Mouse (Mus musculus) E14TG2a.4 (cell line): Measurements from ENCODE around the gene Edem2.
A peak's percentile ranks its signal among the peaks of the same experiment; 100 is the strongest.

Source experiments
- H3K27me3 ChIP-seq: 2 replicates; pipeline ENCODE4 v1.6.1; 2014; ENCODE audit warnings: low read length, control low read depth; ENCODE audit not compliant: insufficient read depth
- H3K36me3 ChIP-seq: 2 replicates; pipeline ENCODE4 v1.6.1; 2014; ENCODE audit warnings: low read length, control low read depth; ENCODE audit not compliant: insufficient read depth
- H3K4me1 ChIP-seq: replicated peaks from 2 replicates; pipeline ENCODE4 v1.6.1; 2014; ENCODE audit warnings: low read depth, low read length, control low read depth
- H3K4me3 ChIP-seq: replicated peaks from 2 replicates; pipeline ENCODE4 v1.5.1; 2014; ENCODE audit warnings: mild to moderate bottlenecking, low read length
- H3K9me3 ChIP-seq: 2 replicates; pipeline ENCODE4 v1.6.1; 2014; ENCODE audit warnings: low read length, control low read depth
- CTCF ChIP-seq: conservative IDR thresholded peaks from 2 replicates; pipeline ENCODE4 v1.5.1; 2014; ENCODE audit warnings: low read length
- NANOG ChIP-seq: IDR thresholded peaks from 2 replicates; pipeline ENCODE4 v1.6.1; 2014; ENCODE audit warnings: borderline replicate concordance, low read length, mixed read lengths
- POU5F1 ChIP-seq: IDR thresholded peaks from 2 replicates; pipeline ENCODE4 v1.6.1; 2014; ENCODE audit warnings: low read length, borderline replicate concordance

Gene Edem2

GRCm38 (mm10) chr2:155696851-155697250, 32.4 kb downstream of the Edem2 start:
- H3K27me3 ChIP-seq = no peaks in the 10 kb centered on the region
- H3K9me3 ChIP-seq = peaks cover 5% of the 10 kb centered on the region; the same call in 1 of the 2 replicates
- no peak for TF ChIP-seq CTCF
- TF ChIP-seq POU5F1 = no peak
- TF ChIP-seq NANOG = no peak
- peaks cover 4% of the 10 kb centered on the region; the same call in 1 of the 2 replicates for H3K36me3 ChIP-seq
- H3K4me3 ChIP-seq = no peak overlapping the region
- H3K4me1 ChIP-seq = peaks cover 15% of the 10 kb centered on the region

- Histone ChIP-seq H3K4me3 (no peak overlapping the region), H3K9me3 (peaks cover 5% of the 10 kb centered on the region; the same call in 1 of the 2 replicates), H3K36me3 (no peaks in the 10 kb centered on the region), H3K27me3 (no peaks in the 10 kb centered on the region), H3K4me1 (peaks cover 12% of the 10 kb centered on the region; the same call in 1 of the 2 replicates)
- peak; percentile 95 for TF ChIP-seq CTCF
- no peak for TF ChIP-seq NANOG
Measured at GRCm38 (mm10) chr2:155696091-155696558, 33.1 kb downstream of the Edem2 start.

- Histone ChIP-seq H3K4me3 (no peak overlapping the region), H3K4me1 (peaks cover 13% of the 10 kb centered on the region; the same call in 1 of the 2 replicates)
- TF ChIP-seq CTCF = no peak
- no peak for TF ChIP-seq POU5F1
Measured at GRCm38 (mm10) chr2:155695316-155695715, 34.0 kb downstream of the Edem2 start.

GRCm38 (mm10) chr2:155694564-155694963, 34.7 kb downstream of the Edem2 start:
- Histone ChIP-seq H3K36me3 (no peaks in the 10 kb centered on the region), H3K9me3 (peaks cover 5% of the 10 kb centered on the region; the same call in 1 of the 2 replicates), H3K4me3 (no peak overlapping the region), H3K4me1 (peaks cover 13% of the 10 kb centered on the region; the same call in 1 of the 2 replicates), H3K27me3 (no peaks in the 10 kb centered on the region)
- no peak for TF ChIP-seq CTCF
- TF ChIP-seq NANOG = no peak
- TF ChIP-seq POU5F1 = no peak

More at GRCm38 (mm10) chr2:155695316-155695715, 34.0 kb downstream of the Edem2 start:
- H3K36me3 ChIP-seq = no peaks in the 10 kb centered on the region
- H3K27me3 ChIP-seq = no peaks in the 10 kb centered on the region
- peaks cover 5% of the 10 kb centered on the region; the same call in 1 of the 2 replicates for H3K9me3 ChIP-seq

GRCm38 (mm10) chr2:155693136-155693535, 36.1 kb downstream of the Edem2 start:
- no peak for TF ChIP-seq POU5F1
- TF ChIP-seq CTCF = no peak
- no peak for TF ChIP-seq NANOG
- H3K9me3 ChIP-seq = no peaks in the 10 kb centered on the region
- peaks cover 16% of the 10 kb centered on the region; the same call in 1 of the 2 replicates for H3K4me1 ChIP-seq
- H3K36me3 ChIP-seq = no peaks in the 10 kb centered on the region
- H3K27me3 ChIP-seq = no peaks in the 10 kb centered on the region
- no peak overlapping the region for H3K4me3 ChIP-seq

GRCm38 (mm10) chr2:155691723-155692493, 37.4 kb downstream of the Edem2 start, which contains the start of gene Trpc4ap:
Gene Trpc4ap, minus strand, starts transcription at chr2:155692384.
- peak; percentile 94 for TF ChIP-seq CTCF
- TF ChIP-seq NANOG = no peak
- no peak for TF ChIP-seq POU5F1
- no peaks in the 10 kb centered on the region; the same call in 1 of the 2 replicates for H3K36me3 ChIP-seq
- no peaks in the 10 kb centered on the region for H3K9me3 ChIP-seq
- peak within 1 kb of the TSS; percentile 88 for H3K4me3 ChIP-seq
- peaks cover 19% of the 10 kb centered on the region; the same call in 1 of the 2 replicates for H3K4me1 ChIP-seq
- no peaks in the 10 kb centered on the region for H3K27me3 ChIP-seq

- H3K36me3 ChIP-seq = no peaks in the 10 kb centered on the region; the same call in 1 of the 2 replicates
- H3K9me3 ChIP-seq = no peaks in the 10 kb centered on the region
- peak overlapping the region; percentile 88 for H3K4me3 ChIP-seq
- H3K4me1 ChIP-seq = peaks cover 19% of the 10 kb centered on the region; the same call in 1 of the 2 replicates
- no peaks in the 10 kb centered on the region for H3K27me3 ChIP-seq
- TF ChIP-seq NANOG (no peak), POU5F1 (no peak), CTCF (no peak)
Measured at GRCm38 (mm10) chr2:155691336-155691722, 37.9 kb downstream of the Edem2 start.

GRCm38 (mm10) chr2:155689211-155689610, 40.1 kb downstream of the Edem2 start:
- Histone ChIP-seq H3K9me3 (no peaks in the 10 kb centered on the region), H3K27me3 (no peaks in the 10 kb centered on the region), H3K36me3 (no peaks in the 10 kb centered on the region; the same call in 1 of the 2 replicates), H3K4me3 (no peak overlapping the region), H3K4me1 (peaks cover 13% of the 10 kb centered on the region; the same call in 1 of the 2 replicates)
- no peak for TF ChIP-seq CTCF
- no peak for TF ChIP-seq POU5F1
- no peak for TF ChIP-seq NANOG
